Mouse (Mus musculus) liver, postnatal 0 days (tissue): Measurements from ENCODE around the gene Farsa. TPM values are rescaled to one million over a fixed set of nuclear protein-coding genes. Genes with fewer than 3 reads are reported as not detected.
A peak's percentile ranks its signal among the peaks of the same experiment; 100 is the strongest.

Source experiments
- ATAC-seq: fragments of 200-750 bp; cut with Nextera tagmentation; 2 replicates; pipeline ENCODE4 v1.8.0; 2017; ENCODE audit warnings: mild to moderate bottlenecking, moderate library complexity
- DNase-seq: peaks from one replicate; pipeline ENCODE4 v3.0.0-alpha.2; 2016
- H3K27ac ChIP-seq: fragments of 300-500 bp; sonication (generic); 2 replicates; pipeline ENCODE4 v1.5.1; 2014; ENCODE audit warnings: antibody characterized with exemption, moderate library complexity, mild to moderate bottlenecking, low read depth
- H3K27me3 ChIP-seq: fragments of 300-500 bp; sonication (generic); 2 replicates; pipeline ENCODE4 v1.6.1; 2014; ENCODE audit warnings: low read length, control low read depth, mixed read lengths; ENCODE audit not compliant: insufficient read depth
- H3K36me3 ChIP-seq: fragments of 300-500 bp; sonication (generic); replicated peaks from 2 replicates; pipeline ENCODE4 v1.6.1; 2014; ENCODE audit warnings: mild to moderate bottlenecking, control low read depth, low read length, moderate library complexity, mixed read lengths; ENCODE audit not compliant: insufficient read depth
- H3K4me1 ChIP-seq: fragments of 300-500 bp; sonication (generic); 2 replicates; pipeline ENCODE4 v1.6.1; 2014; ENCODE audit warnings: antibody characterized with exemption, mild to moderate bottlenecking, control low read depth; ENCODE audit not compliant: insufficient read depth
- H3K4me2 ChIP-seq: fragments of 300-500 bp; sonication (generic); 2 replicates; pipeline ENCODE4 v1.6.1; 2014; ENCODE audit warnings: low read depth, mild to moderate bottlenecking, low read length, moderate library complexity, mixed read lengths
- H3K4me3 ChIP-seq: fragments of 300-500 bp; sonication (generic); 2 replicates; pipeline ENCODE4 v1.5.1; 2014; ENCODE audit warnings: low read depth, low read length
- H3K9ac ChIP-seq: fragments of 300-500 bp; sonication (generic); replicated peaks from 2 replicates; pipeline ENCODE4 v1.6.1; 2014; ENCODE audit warnings: mild to moderate bottlenecking, moderate library complexity
- H3K9me3 ChIP-seq: fragments of 300-500 bp; sonication (generic); 2 replicates; pipeline ENCODE4 v1.6.1; 2016; ENCODE audit warnings: mild to moderate bottlenecking, control low read depth, low read length, mixed read lengths
- CTCF ChIP-seq: sonication (generic); IDR thresholded peaks from 2 replicates; pipeline ENCODE4 v1.5.1; 2016; ENCODE audit warnings: antibody characterized with exemption, low read depth
- EP300 ChIP-seq: IDR thresholded peaks from 2 replicates; pipeline ENCODE4 v1.6.1; 2016; ENCODE audit warnings: antibody characterized with exemption, low read depth, mild to moderate bottlenecking
- WGBS: fragments of 180-500 bp; shearing (Covaris S2); extraction: QIAGEN DNeasy Blood & Tissue Kit; methylation state at CpG from one replicate; pipeline ENCODE4 v1.1.7; 2014; ENCODE audit not compliant: insufficient replicate concordance; 5-methylcytosine and 5-hydroxymethylcytosine counted together
- polyA plus RNA-seq: library from polyadenylated mRNA; unstranded; fragments of >200 nt; fragmentation: Nextera tagmentation; extraction: Ambion mirVana; gene quantifications from 2 replicates; pipeline ENCODE4 v1.2.1, GENCODE M21; 2015

The Farsa gene
- polyA plus RNA-seq, 1 experiment from 2014 or later: 33.6 TPM

- WGBS: 57% methylated on average over 3 of the region's 3 CpGs
- Histone ChIP-seq H3K4me3 (no peak overlapping the region), H3K27ac (no peak overlapping the region), H3K4me2 (no peak overlapping the region), H3K9me3 (no peaks in the 10 kb centered on the region), H3K4me1 (peaks cover 15% of the 10 kb centered on the region), H3K36me3 (no peaks in the 10 kb centered on the region), H3K27me3 (peaks cover 14% of the 10 kb centered on the region), H3K9ac (no peak overlapping the region)
- no peak for TF ChIP-seq EP300
- no peak for TF ChIP-seq CTCF
- DNase-seq: no peak
- ATAC-seq: no peak
Observed at GRCm38 (mm10) chr8:84813830-84814229, 43.0 kb upstream of the Farsa start.

GRCm38 (mm10) chr8:84814240-84814554 lies 42.6 kb upstream of the Farsa start:
- ATAC-seq: no peak
- H3K9me3 ChIP-seq: no peaks in the 10 kb centered on the region
- H3K9ac ChIP-seq: no peak overlapping the region
- peaks cover 15% of the 10 kb centered on the region for H3K4me1 ChIP-seq
- no peak overlapping the region for H3K4me3 ChIP-seq
- no peak overlapping the region for H3K27ac ChIP-seq
- no peaks in the 10 kb centered on the region for H3K36me3 ChIP-seq
- no peak overlapping the region for H3K4me2 ChIP-seq
- no peak for TF ChIP-seq EP300
- TF ChIP-seq CTCF: no peak
- H3K27me3 ChIP-seq: peaks cover 14% of the 10 kb centered on the region
- 92% methylated on average over 11 of the region's 11 CpGs for WGBS
- DNase-seq: no peak

- DNase-seq (no peak), ATAC-seq (peak; percentile 1; the same call in 1 of the 2 replicates)
- Histone ChIP-seq H3K9ac (no peak overlapping the region), H3K36me3 (no peaks in the 10 kb centered on the region), H3K27ac (no peak overlapping the region), H3K9me3 (no peaks in the 10 kb centered on the region), H3K4me1 (peaks cover 15% of the 10 kb centered on the region), H3K4me2 (peak overlapping the region; percentile 23; the same call in 1 of the 2 replicates), H3K4me3 (no peak overlapping the region), H3K27me3 (peaks cover 14% of the 10 kb centered on the region)
- 43% methylated on average over 18 of the region's 19 CpGs for WGBS
- no peak for TF ChIP-seq CTCF
- TF ChIP-seq EP300: no peak
Observed at GRCm38 (mm10) chr8:84814555-84815441, 42.0 kb upstream of the Farsa start.

GRCm38 (mm10) chr8:84815547-84815946 lies 41.2 kb upstream of the Farsa start:
- DNase-seq (peak; percentile 98), ATAC-seq (peak; percentile 88)
- Histone ChIP-seq H3K9me3 (no peaks in the 10 kb centered on the region), H3K4me3 (no peak overlapping the region), H3K9ac (no peak overlapping the region), H3K4me2 (peak overlapping the region; percentile 23; the same call in 1 of the 2 replicates), H3K27ac (no peak overlapping the region), H3K27me3 (peaks cover 14% of the 10 kb centered on the region), H3K36me3 (no peaks in the 10 kb centered on the region), H3K4me1 (peaks cover 15% of the 10 kb centered on the region)
- 7% methylated on average over 9 of the region's 9 CpGs for WGBS
- TF ChIP-seq EP300: no peak
- TF ChIP-seq CTCF: peak; percentile 99

- Histone ChIP-seq H3K27me3 (peaks cover 12% of the 10 kb centered on the region), H3K4me1 (peaks cover 10% of the 10 kb centered on the region), H3K27ac (no peak overlapping the region), H3K9ac (no peak overlapping the region), H3K4me2 (no peak overlapping the region), H3K9me3 (no peaks in the 10 kb centered on the region), H3K4me3 (no peak overlapping the region), H3K36me3 (no peaks in the 10 kb centered on the region)
- TF ChIP-seq CTCF: no peak
- TF ChIP-seq EP300: no peak
- DNase-seq: no peak
- ATAC-seq: no peak
- 79% methylated on average over 17 of the region's 17 CpGs for WGBS
Observed at GRCm38 (mm10) chr8:84816117-84816516, 40.7 kb upstream of the Farsa start.

- H3K4me3 ChIP-seq: no peak within 1 kb of the TSS
- H3K4me1 ChIP-seq: peaks cover 5% of the 10 kb centered on the region; the same call in 1 of the 2 replicates
- no peaks in the 10 kb centered on the region for H3K9me3 ChIP-seq
- H3K9ac ChIP-seq: no peak within 1 kb of the TSS
- 78% methylated on average over 3 of the region's 3 CpGs for WGBS
- no peak for ATAC-seq
- H3K36me3 ChIP-seq: no peaks in the 10 kb centered on the region
- no peaks in the 10 kb centered on the region for H3K27me3 ChIP-seq
- DNase-seq: no peak
- H3K27ac ChIP-seq: no peak within 1 kb of the TSS
- TF ChIP-seq CTCF (no peak), EP300 (no peak)
- H3K4me2 ChIP-seq: 0 out of 2 replicates have a peak within 1 kb of the TSS, but pooled peaks have one; percentile 6
Observed at GRCm38 (mm10) chr8:84822723-84823122, 34.1 kb upstream of the Farsa start, which contains the start of gene Dand5. Gene Dand5, minus strand, starts transcription at chr8:84822823.
